Mouse (Mus musculus): ENCODE data around the gene Arfrp1. TPM values are rescaled to one million over a fixed set of nuclear protein-coding genes. Genes with fewer than 3 reads are reported as not detected.
A peak's percentile ranks its signal among the peaks of the same experiment; 100 is the strongest.

Gene Arfrp1
- polyA plus RNA-seq, 1 experiment from 2014 or later = 82.6 TPM

DNA sequence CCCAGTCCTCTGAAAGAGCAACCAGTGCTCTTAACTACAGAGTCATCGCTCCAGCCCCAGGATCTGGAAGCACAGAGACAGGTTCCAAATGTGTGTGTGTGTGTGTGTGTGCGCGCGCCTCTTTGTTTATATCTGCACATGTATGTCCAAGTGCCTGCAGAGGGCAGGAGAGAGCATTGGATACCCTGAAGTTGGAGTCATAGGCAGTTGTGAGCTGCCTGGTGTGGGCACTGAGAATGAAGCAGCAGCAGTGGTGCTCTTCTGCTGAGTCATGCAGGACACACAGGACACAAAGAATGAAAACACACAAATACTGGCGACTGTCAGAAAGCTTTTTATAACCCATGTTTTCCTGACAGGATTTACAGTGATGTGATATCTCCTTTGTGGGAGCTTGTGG is 4.8 kb upstream of the Arfrp1 start:
- no peak for ATAC-seq (ENCODE audit: low read depth)
- Histone ChIP-seq H3K27ac (replicated peaks) (no peak overlapping the region), H3K4me3 (no peak overlapping the region), H3K9me3 (no peaks in the 10 kb centered on the region), H3K36me3 (peaks cover 23% of the 10 kb centered on the region), H3K27me3 (no peaks in the 10 kb centered on the region), H3K4me2 (no peak overlapping the region), H3K9ac (no peak overlapping the region), H3K4me1 (replicated peaks) (peaks cover 40% of the 10 kb centered on the region)
- WGBS = 94% methylated on average over 5 of the region's 5 CpGs

DNA sequence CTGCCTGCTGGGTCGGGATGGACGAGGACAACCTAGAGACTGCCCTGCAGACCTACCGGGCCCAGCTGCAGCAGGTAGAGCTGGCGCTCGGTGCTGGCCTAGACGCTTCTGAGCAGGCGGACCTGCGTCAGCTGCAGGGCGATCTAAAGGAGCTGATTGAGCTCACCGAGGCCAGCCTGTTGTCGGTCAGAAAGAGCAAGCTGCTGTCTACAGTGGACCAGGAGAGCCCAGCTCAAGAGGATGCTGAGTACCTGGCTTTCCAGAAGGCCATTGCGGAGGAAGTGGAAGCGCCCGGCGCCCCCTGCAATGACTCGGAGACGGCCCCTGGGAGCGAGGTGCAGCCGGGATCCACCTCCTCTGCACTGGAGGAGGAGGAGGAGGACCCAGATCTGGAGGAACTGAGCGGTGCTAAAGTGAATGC is 461 bp upstream of the Arfrp1 start:
- H3K27me3 ChIP-seq = no peaks in the 10 kb centered on the region
- peak overlapping the region; percentile 96 for H3K9ac ChIP-seq
- peak; percentile 75 for ATAC-seq (ENCODE audit: low read depth)
- H3K4me1 ChIP-seq (replicated peaks) = peaks cover 55% of the 10 kb centered on the region
- peaks cover 41% of the 10 kb centered on the region for H3K36me3 ChIP-seq
- H3K4me2 ChIP-seq = peak overlapping the region; percentile 99
- H3K9me3 ChIP-seq = no peaks in the 10 kb centered on the region
- WGBS = 0% methylated on average over 20 of the region's 20 CpGs
- H3K4me3 ChIP-seq = peak overlapping the region; percentile 96
- peak overlapping the region; percentile 92 for H3K27ac ChIP-seq (replicated peaks)

DNA sequence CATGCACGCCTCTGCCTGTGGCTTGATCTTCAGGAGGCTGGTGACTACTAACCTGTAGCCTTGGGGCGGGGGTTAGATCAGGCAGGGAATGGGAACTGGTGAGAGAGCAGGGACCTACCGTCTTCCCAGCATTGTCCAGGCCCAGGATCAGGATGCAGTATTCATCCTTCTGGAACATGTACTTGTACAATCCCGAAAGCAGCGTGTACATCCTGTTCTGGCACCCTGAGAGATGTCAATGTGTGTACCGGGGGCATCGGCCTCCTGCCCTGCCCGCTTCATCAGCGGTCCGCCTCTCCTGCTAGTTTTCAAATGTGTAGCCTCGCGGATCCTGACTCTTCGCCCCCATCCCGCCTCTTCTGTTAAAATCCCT is 731 bp downstream of the Arfrp1 start:
- no peaks in the 10 kb centered on the region for H3K27me3 ChIP-seq
- 11% methylated on average over 14 of the region's 14 CpGs for WGBS
- peaks cover 50% of the 10 kb centered on the region for H3K4me1 ChIP-seq (replicated peaks)
- peak overlapping the region; percentile 92 for H3K27ac ChIP-seq (replicated peaks)
- H3K4me2 ChIP-seq = peak overlapping the region; percentile 99
- H3K9me3 ChIP-seq = no peaks in the 10 kb centered on the region
- H3K9ac ChIP-seq = peak overlapping the region; percentile 96
- H3K36me3 ChIP-seq = peaks cover 43% of the 10 kb centered on the region
- peak overlapping the region; percentile 96 for H3K4me3 ChIP-seq
- peak; percentile 13; the same call in 1 of the 2 replicates for ATAC-seq (ENCODE audit: low read depth)

DNA sequence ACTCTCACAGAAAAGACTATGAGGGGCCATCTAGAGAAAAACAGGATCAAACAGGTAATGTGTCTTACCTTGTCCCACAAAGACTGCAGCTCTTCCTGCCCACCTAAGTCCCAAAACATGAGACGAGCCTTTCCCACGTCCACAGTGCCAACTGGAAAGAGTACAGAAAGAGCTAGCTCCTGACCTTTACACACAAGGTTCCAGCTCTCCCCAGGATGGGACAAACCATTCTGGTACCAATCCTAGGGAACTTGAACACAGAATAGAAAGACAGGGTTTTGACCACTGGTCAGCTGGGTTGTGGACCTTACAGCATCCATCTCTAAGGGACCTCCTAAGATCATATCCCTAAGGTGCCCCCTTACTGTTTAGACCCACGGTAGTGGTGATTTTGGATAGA is 1.3 kb downstream of the Arfrp1 start:
- H3K9ac ChIP-seq = peak overlapping the region; percentile 96
- 83% methylated on average over 3 of the region's 3 CpGs for WGBS
- peaks cover 45% of the 10 kb centered on the region for H3K4me1 ChIP-seq (replicated peaks)
- no peak overlapping the region; the same call in 1 of the 2 replicates for H3K27ac ChIP-seq (replicated peaks)
- no peak for ATAC-seq (ENCODE audit: low read depth)
- no peaks in the 10 kb centered on the region for H3K27me3 ChIP-seq
- H3K4me2 ChIP-seq = peak overlapping the region; percentile 99
- peak overlapping the region; percentile 96 for H3K4me3 ChIP-seq
- peaks cover 44% of the 10 kb centered on the region for H3K36me3 ChIP-seq
- no peaks in the 10 kb centered on the region for H3K9me3 ChIP-seq

DNA sequence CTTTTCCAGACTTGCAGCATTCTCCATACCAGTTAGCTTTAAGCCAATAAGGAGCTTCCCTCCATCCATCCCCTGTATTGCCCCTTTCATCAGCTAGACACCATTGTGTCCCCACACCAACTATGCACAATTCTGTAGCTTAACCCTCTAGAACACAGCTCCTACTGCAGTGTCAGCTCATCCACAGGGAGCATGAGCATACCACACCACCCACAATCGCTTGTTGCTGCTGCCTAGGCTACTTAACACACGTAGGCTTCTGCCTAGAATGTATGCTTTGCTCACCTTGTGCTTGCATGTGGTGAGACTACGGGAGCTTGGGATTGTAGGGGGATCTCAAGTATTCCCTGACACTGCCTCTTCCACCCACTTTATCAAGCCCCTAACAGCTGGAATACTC is 8.4 kb downstream of the Arfrp1 start:
- Histone ChIP-seq H3K4me3 (no peak overlapping the region), H3K9ac (no peak overlapping the region), H3K36me3 (peaks cover 100% of the 10 kb centered on the region), H3K27ac (replicated peaks) (no peak overlapping the region), H3K9me3 (no peaks in the 10 kb centered on the region), H3K4me1 (replicated peaks) (no peaks in the 10 kb centered on the region), H3K27me3 (no peaks in the 10 kb centered on the region), H3K4me2 (no peak overlapping the region)
- 86% methylated on average over 3 of the region's 3 CpGs for WGBS
- no peak for ATAC-seq (ENCODE audit: low read depth)

DNA sequence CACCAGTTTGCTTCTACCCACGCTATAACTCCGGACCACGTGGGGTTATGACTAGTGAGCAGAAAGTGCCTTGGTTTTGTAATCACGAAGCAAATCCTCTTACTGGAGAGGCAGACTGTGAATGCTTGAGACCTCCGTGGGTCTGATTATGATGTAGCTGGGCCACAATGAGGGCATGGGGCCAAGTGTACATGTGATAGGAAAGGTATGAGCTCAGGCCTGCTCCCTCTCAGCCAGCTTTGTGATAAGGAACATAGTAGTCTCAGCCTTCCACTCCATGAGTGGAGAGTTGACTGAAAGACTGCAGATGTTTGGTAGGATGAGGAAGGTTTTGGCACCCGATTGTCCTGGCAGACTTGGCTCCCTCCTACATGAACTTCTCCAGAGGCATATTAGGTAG is 22.4 kb downstream of the Arfrp1 start:
- Histone ChIP-seq H3K4me1 (replicated peaks) (no peaks in the 10 kb centered on the region), H3K9me3 (no peaks in the 10 kb centered on the region), H3K27me3 (no peaks in the 10 kb centered on the region), H3K36me3 (peaks cover 91% of the 10 kb centered on the region), H3K9ac (no peak overlapping the region), H3K4me2 (no peak overlapping the region), H3K4me3 (no peak overlapping the region), H3K27ac (replicated peaks) (no peak overlapping the region)
- no peak for ATAC-seq (ENCODE audit: low read depth)
- 93% methylated on average over 6 of the region's 6 CpGs for WGBS

DNA sequence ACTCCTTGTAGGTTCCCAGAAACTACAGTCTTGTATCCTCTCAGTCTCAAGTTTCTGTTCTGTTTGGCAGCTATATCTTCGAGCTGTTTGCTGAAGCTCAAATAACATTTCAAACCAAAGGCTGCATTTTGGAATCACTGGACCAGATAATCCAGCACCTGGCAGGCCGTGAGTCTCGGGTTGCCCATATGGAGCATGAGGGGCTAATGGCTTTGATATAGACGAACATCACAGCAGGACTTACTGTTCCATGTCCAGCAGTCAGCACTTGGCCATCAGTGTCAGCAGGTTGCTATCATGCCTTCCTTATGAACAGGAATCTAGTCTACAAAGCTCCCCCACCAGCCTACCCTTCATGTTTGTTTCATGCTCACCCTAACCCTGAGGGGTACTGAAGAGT is 24.8 kb downstream of the Arfrp1 start:
- H3K4me3 ChIP-seq = no peak overlapping the region
- H3K9ac ChIP-seq = no peak overlapping the region
- no peaks in the 10 kb centered on the region for H3K27me3 ChIP-seq
- no peak overlapping the region for H3K4me2 ChIP-seq
- peaks cover 89% of the 10 kb centered on the region for H3K36me3 ChIP-seq
- H3K4me1 ChIP-seq (replicated peaks) = no peaks in the 10 kb centered on the region
- H3K27ac ChIP-seq (replicated peaks) = no peak overlapping the region
- no peak for ATAC-seq (ENCODE audit: low read depth)
- no peaks in the 10 kb centered on the region for H3K9me3 ChIP-seq
- WGBS = 85% methylated on average over 4 of the region's 4 CpGs

DNA sequence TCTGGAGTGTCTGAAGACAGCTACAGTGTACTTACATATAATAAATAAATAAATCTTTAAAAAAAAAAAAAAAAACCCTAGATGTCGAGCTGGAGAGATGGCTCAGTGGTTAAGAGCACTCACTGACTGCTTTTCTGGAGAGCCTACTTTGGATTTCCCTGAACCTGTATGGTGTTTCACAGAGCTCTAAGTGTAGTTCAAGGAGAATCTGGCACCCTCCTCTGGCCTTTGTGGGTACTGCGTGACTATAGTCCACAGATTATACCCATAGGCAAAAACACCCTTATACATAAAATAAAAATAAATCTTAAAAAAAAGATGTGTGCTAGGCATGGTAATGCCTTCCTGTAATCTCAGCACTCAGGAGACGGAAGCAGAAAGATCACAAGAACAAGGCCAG is 31.2 kb downstream of the Arfrp1 start:
- H3K27ac ChIP-seq (replicated peaks) = no peak overlapping the region
- H3K27me3 ChIP-seq = no peaks in the 10 kb centered on the region
- H3K9ac ChIP-seq = no peak overlapping the region
- H3K4me2 ChIP-seq = no peak overlapping the region
- ATAC-seq (ENCODE audit: low read depth) = peak; percentile 53; the same call in 1 of the 2 replicates
- peaks cover 84% of the 10 kb centered on the region for H3K36me3 ChIP-seq
- H3K4me3 ChIP-seq = no peak overlapping the region
- no peaks in the 10 kb centered on the region for H3K4me1 ChIP-seq (replicated peaks)
- H3K9me3 ChIP-seq = no peaks in the 10 kb centered on the region
- WGBS = 61% methylated on average over 3 of the region's 3 CpGs

DNA sequence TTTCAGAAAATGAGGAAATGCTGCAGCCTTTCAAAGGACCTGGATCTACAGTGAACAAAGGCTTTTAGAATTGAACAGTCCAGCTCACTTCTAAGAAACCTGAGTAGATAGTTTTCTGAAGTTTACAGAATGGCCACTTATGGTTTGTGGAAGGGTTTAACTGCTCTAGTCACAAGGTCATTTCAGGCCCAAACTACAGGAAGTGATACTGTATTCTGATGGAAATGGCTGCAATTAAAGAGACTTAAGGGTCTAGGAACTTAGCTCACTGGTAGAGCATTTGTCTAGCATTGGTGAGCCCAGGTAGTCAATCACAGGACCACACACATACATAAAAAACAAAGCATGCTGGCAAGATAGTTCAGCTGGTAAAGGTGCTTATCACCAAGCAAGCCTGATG is 32.7 kb downstream of the Arfrp1 start:
- Histone ChIP-seq H3K9ac (no peak overlapping the region), H3K36me3 (peaks cover 84% of the 10 kb centered on the region)
- no peak for ATAC-seq (ENCODE audit: low read depth)

DNA sequence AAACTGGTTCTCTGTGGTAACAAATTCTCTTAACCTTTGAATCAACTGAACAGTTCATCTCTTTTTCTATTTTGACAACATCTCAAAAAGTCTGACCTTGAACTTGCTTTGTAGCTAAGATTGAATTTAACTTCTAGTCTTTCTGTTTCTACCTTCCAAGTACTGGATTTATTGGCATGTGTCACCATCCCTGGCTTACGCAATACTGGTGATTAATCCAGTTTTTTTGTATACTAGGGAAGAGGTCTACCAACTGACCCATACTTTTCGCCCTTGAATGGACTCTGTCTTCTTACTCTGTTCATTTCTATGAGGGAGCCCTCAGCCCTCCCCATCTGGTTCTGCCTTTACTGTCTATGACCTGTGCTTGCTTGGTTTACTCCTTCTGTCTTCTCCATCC is 39.1 kb downstream of the Arfrp1 start:
- ATAC-seq (ENCODE audit: low read depth) = no peak
- H3K4me3 ChIP-seq = no peak overlapping the region
- H3K9me3 ChIP-seq = no peaks in the 10 kb centered on the region
- peaks cover 88% of the 10 kb centered on the region for H3K36me3 ChIP-seq
- 88% methylated on average over 2 of the region's 2 CpGs for WGBS
- H3K27me3 ChIP-seq = no peaks in the 10 kb centered on the region
- no peaks in the 10 kb centered on the region for H3K4me1 ChIP-seq (replicated peaks)
- H3K27ac ChIP-seq (replicated peaks) = no peak overlapping the region
- H3K4me2 ChIP-seq = no peak overlapping the region
- H3K9ac ChIP-seq = no peak overlapping the region

More for the DNA sequence above, 32.7 kb downstream of the Arfrp1 start:
- H3K4me3 ChIP-seq = no peak overlapping the region
- no peaks in the 10 kb centered on the region for H3K9me3 ChIP-seq
- H3K4me2 ChIP-seq = no peak overlapping the region
- H3K4me1 ChIP-seq (replicated peaks) = no peaks in the 10 kb centered on the region
- H3K27me3 ChIP-seq = no peaks in the 10 kb centered on the region
- no peak overlapping the region for H3K27ac ChIP-seq (replicated peaks)

DNA sequence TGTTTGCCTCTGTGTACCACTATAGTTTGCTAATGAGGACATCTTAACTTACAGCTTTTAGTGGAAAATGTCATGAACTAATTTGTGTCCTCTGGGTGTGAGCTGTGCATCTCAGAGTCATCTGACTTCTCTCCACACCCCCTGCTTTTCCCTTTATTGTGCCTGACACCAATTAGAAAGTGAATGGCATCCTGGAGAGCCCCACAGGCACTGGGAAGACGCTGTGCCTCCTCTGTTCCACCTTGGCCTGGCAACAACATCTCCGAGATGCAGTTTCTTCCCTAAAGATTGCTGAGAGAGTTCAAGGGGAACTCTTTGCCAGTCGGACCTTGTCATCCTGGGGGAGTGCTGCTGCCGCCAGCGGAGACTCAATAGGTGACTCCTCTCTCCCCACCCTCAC is 43.1 kb downstream of the Arfrp1 start:
- Histone ChIP-seq H3K27ac (replicated peaks) (no peak overlapping the region), H3K36me3 (peaks cover 51% of the 10 kb centered on the region), H3K4me3 (no peak overlapping the region), H3K9ac (no peak overlapping the region), H3K9me3 (no peaks in the 10 kb centered on the region), H3K4me2 (no peak overlapping the region), H3K27me3 (0 out of 2 replicates have a peak, but pooled peaks cover under 1% of the 10 kb centered on the region), H3K4me1 (replicated peaks) (peaks cover 17% of the 10 kb centered on the region)
- no peak for ATAC-seq (ENCODE audit: low read depth)
- WGBS = 63% methylated on average over 5 of the region's 5 CpGs

DNA sequence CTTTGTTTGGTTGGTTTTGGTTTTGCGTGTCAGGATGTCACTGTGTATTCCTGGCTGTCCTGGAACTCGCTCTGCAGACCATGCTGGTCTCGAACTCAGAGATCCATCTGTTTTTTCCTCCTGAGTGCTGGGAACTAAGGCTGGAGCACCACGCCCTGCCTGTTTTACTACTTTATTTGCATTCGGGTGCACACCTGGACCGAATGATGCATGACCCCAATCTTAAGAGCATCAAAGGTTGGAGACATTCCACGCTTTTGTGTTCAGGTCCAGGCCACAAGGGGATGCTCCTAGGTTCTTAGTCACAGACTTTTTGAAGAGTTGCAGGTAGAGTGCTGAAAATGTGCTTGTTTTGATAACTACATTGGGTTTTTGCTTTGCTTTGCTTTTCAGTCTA is 45.1 kb downstream of the Arfrp1 start:
- Histone ChIP-seq H3K27ac (replicated peaks) (0 out of 2 replicates have a peak overlapping the region, but pooled peaks have one; percentile 75), H3K9me3 (no peaks in the 10 kb centered on the region), H3K27me3 (0 out of 2 replicates have a peak, but pooled peaks cover 11% of the 10 kb centered on the region), H3K4me1 (replicated peaks) (peaks cover 17% of the 10 kb centered on the region), H3K4me3 (peak overlapping the region; percentile 66), H3K9ac (peak overlapping the region; percentile 67), H3K36me3 (peaks cover 32% of the 10 kb centered on the region), H3K4me2 (peak overlapping the region; percentile 75)
- ATAC-seq (ENCODE audit: low read depth) = 0 out of 2 replicates have a peak, but pooled peaks have one; percentile 8
- 15% methylated on average over 7 of the region's 7 CpGs for WGBS
